Mouse (Mus musculus): Measurements from ENCODE around the gene Sectm1a. TPM values are rescaled to one million over a fixed set of nuclear protein-coding genes. Genes with fewer than 3 reads are reported as not detected.
A peak's percentile ranks its signal among the peaks of the same experiment; 100 is the strongest.

Gene Sectm1a
- polyA plus RNA-seq, 1 experiment = not detected

- Histone ChIP-seq H3K4me1 (ENCODE audit: control insufficient read depth, insufficient read depth, low read length) (no peaks in the 10 kb centered on the region), H3K27me3 (ENCODE audit: control insufficient read depth, insufficient read depth, low read length) (no peaks in the 10 kb centered on the region), H3K4me3 (replicated peaks; ENCODE audit: insufficient read depth, low read depth, low read length) (no peak overlapping the region), H3K27ac (ENCODE audit: insufficient read depth, low read length) (no peak overlapping the region)
- peak; percentile 71 for TF ChIP-seq CTCF (IDR thresholded peaks at IDR 0.05; ENCODE audit: borderline replicate concordance, insufficient read depth, low read depth, low read length)
- TF ChIP-seq POLR2A (IDR thresholded peaks at IDR 0.05; ENCODE audit: borderline replicate concordance, insufficient read depth, low read length) = no peak
- peak; percentile 44 to 60 for DNase-seq
- WGBS = 50% methylated on average over 3 of the region's 3 CpGs
Measured at GRCm38 (mm10) chr11:121017703-121018102, 63.3 kb downstream of the Sectm1a start.

Other genes starting within 250 kb of the Sectm1a start
- gene Ccdc57, start 148.3 kb downstream of the Sectm1a start, polyA plus RNA-seq (2012; rRNA removed) = 4.4 TPM in 2 replicates
- 1.6 and 1.9 TPM in 2 replicates for gene Slc16a3, start 132.7 kb downstream of the Sectm1a start, polyA plus RNA-seq (2012; rRNA removed)
- gene Csnk1d, start 89.9 kb downstream of the Sectm1a start, polyA plus RNA-seq (2012; rRNA removed) = 110 and 111 TPM in 2 replicates
- 0.11 and 0.19 TPM in 2 replicates for gene Cd7, start 41.8 kb downstream of the Sectm1a start, polyA plus RNA-seq (2012; rRNA removed)
- gene Sectm1b, start 17.7 kb downstream of the Sectm1a start, polyA plus RNA-seq (2012; rRNA removed) = not detected in 2 replicates
- not detected in 2 replicates for gene Tex19.2, start 37.5 kb upstream of the Sectm1a start, polyA plus RNA-seq (2012; rRNA removed)
- gene Tex19.1, start 64.9 kb upstream of the Sectm1a start, polyA plus RNA-seq (2012; rRNA removed) = 0.11 TPM in 1 of 2 replicates, not detected in the other
- gene Uts2r, start 79.1 kb upstream of the Sectm1a start, polyA plus RNA-seq (2012; rRNA removed) = 0.59 and 0.63 TPM in 2 replicates
- 54.1 and 61.0 TPM in 2 replicates for gene Hexdc, start 123.2 kb upstream of the Sectm1a start, polyA plus RNA-seq (2012; rRNA removed)
- 11.4 and 12.0 TPM in 2 replicates for gene Ogfod3, start 123.5 kb upstream of the Sectm1a start, polyA plus RNA-seq (2012; rRNA removed)
- gene Cybc1, start 148.1 kb upstream of the Sectm1a start, polyA plus RNA-seq (2012; rRNA removed) = 36.2 and 37.4 TPM in 2 replicates
- gene Narf, start 156.0 kb upstream of the Sectm1a start, polyA plus RNA-seq (2012; rRNA removed) = 60.4 and 68.9 TPM in 2 replicates
- gene Foxk2, start 178.8 kb upstream of the Sectm1a start, polyA plus RNA-seq (2012; rRNA removed) = 44.7 and 47.1 TPM in 2 replicates